Mouse (Mus musculus) ES-Bruce4 (cell line): ENCODE data around the gene Col6a5. TPM values are rescaled to one million over a fixed set of nuclear protein-coding genes. Genes with fewer than 3 reads are reported as not detected.
"Not testable (repeated sequence)": the region's sequence is repeated elsewhere in the genome, so short reads cannot be mapped to it uniquely, and the experiment has no call there.

Source experiments
- H3K27ac ChIP-seq: 2 replicates; pipeline ENCODE4 v1.5.1; 2012; ENCODE audit warnings: low read length, inconsistent platforms; ENCODE audit not compliant: insufficient read depth
- H3K27me3 ChIP-seq: 2 replicates; pipeline ENCODE4 v1.6.1; 2012; ENCODE audit warnings: mild to moderate bottlenecking, low read length, inconsistent platforms; ENCODE audit not compliant: control insufficient read depth, poor library complexity, insufficient read depth, severe bottlenecking
- H3K36me3 ChIP-seq: 2 replicates; pipeline ENCODE4 v1.6.1; 2012; ENCODE audit warnings: inconsistent platforms, mild to moderate bottlenecking, low read length, moderate library complexity; ENCODE audit not compliant: control insufficient read depth, poor library complexity, insufficient read depth, severe bottlenecking
- H3K4me1 ChIP-seq: one replicate; pipeline ENCODE4 v1.8.1; 2011; ENCODE audit warnings: low read length; ENCODE audit not compliant: control insufficient read depth, insufficient read depth
- H3K4me3 ChIP-seq: 2 replicates; pipeline ENCODE4 v1.5.1; 2011; ENCODE audit warnings: low read depth, mild to moderate bottlenecking, low read length
- H3K9ac ChIP-seq: 2 replicates; pipeline ENCODE4 v1.6.1; 2012; ENCODE audit warnings: low read depth, mild to moderate bottlenecking, inconsistent platforms; ENCODE audit not compliant: poor library complexity, severe bottlenecking
- H3K9me3 ChIP-seq: replicated peaks from 2 replicates; pipeline ENCODE4 v1.6.1; 2012; ENCODE audit warnings: mild to moderate bottlenecking, low read length, inconsistent platforms; ENCODE audit not compliant: control insufficient read depth, poor library complexity, insufficient read depth, severe bottlenecking
- CTCF ChIP-seq: IDR thresholded peaks from one replicate; pipeline ENCODE4 v1.8.1; 2011; ENCODE audit warnings: low read depth, low read length
- EP300 ChIP-seq: IDR thresholded peaks from 2 replicates; pipeline ENCODE4 v1.6.1; 2011; ENCODE audit warnings: low read depth, low read length; ENCODE audit not compliant: insufficient read depth
- POLR2A ChIP-seq: IDR thresholded peaks from one replicate; pipeline ENCODE4 v1.8.1; 2011; ENCODE audit warnings: low read length; ENCODE audit not compliant: insufficient read depth
- polyA plus RNA-seq: library from polyadenylated mRNA; stranded (reverse); fragments of >200 nt; gene quantifications from 2 replicates; pipeline ENCODE4 v1.2.4, GENCODE M21; 2011; ENCODE audit warnings: low read depth; ENCODE audit not compliant: missing spikeins, insufficient read depth, insufficient read length

Gene Col6a5
- polyA plus RNA-seq, 1 experiment: not detected

DNA sequence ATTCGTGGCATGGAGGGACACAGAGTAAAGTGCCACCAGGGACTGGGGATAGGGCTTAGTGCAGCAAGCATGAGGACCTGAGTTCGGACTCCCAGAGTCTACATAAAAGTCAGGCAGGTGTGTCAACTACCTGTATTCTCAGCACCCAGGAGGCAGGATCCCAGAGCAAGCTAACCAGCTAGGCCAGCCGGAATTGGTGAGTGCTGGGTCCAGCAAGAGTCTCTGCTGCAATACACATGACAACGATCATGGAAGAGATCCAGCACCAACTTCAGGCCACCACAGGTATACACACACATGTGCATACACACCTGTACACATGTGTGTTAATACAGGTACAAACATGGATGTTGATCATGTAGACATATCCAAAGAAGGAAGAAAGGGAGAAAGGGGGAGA is 112.0 kb downstream of the Col6a5 start:
- Histone ChIP-seq H3K4me1 (no peaks in the 10 kb centered on the region), H3K9me3 (no peaks in the 10 kb centered on the region; the same call in 1 of the 2 replicates), H3K36me3 (no peaks in the 10 kb centered on the region), H3K9ac (no peak overlapping the region), H3K27ac (no peak overlapping the region), H3K4me3 (no peak overlapping the region), H3K27me3 (no peaks in the 10 kb centered on the region)
- TF ChIP-seq EP300: no peak
- no peak for TF ChIP-seq CTCF
- no peak for TF ChIP-seq POLR2A

DNA sequence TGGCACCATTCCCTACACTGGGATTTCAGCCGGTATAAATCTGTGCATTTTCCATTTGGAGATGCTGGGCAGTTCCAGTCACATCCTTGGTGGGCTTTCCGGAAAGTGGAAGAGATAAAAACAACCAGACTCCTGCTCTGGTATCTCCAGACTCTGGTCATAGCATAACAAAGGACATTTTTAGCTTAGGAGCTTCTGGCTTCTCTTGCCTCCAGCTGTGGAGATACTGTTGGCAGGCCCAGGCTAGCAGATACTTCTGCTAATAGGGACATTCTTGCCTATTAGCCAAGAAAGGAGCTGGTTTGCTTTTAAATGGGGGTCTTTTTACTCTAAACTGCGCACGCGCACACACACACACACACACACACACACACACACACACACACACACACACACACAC is 113.2 kb downstream of the Col6a5 start:
- no peaks in the 10 kb centered on the region; the same call in 1 of the 2 replicates for H3K9me3 ChIP-seq
- no peaks in the 10 kb centered on the region for H3K27me3 ChIP-seq
- no peak overlapping the region for H3K4me3 ChIP-seq
- no peak overlapping the region for H3K27ac ChIP-seq
- H3K4me1 ChIP-seq: no peaks in the 10 kb centered on the region
- H3K36me3 ChIP-seq: no peaks in the 10 kb centered on the region
- no peak for TF ChIP-seq CTCF
- no peak for TF ChIP-seq POLR2A
- no peak for TF ChIP-seq EP300
- no peak overlapping the region for H3K9ac ChIP-seq

DNA sequence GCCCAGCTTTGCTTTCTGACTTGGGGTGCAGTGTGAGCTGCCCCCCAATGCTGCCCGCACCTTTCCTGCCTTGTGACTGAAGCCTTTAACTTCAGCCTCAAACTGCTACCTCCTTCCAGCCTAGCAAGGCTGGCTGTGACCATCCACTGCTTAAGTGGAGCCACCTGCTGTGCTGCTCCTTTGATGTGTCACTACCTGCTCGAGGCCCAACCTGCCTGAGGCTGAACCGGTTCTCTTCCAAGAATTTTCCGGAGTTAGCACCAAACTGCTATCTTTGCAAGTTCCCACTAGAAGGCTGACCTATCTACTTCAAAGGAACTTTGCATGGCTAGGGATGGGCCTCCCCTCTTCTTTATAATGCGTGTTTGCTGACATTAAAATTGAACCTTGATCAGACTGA is 119.1 kb downstream of the Col6a5 start:
- H3K9ac ChIP-seq, H3K27me3 ChIP-seq, H3K4me1 ChIP-seq, H3K9me3 ChIP-seq, H3K4me3 ChIP-seq, H3K36me3 ChIP-seq, H3K27ac ChIP-seq: not testable (repeated sequence)

DNA sequence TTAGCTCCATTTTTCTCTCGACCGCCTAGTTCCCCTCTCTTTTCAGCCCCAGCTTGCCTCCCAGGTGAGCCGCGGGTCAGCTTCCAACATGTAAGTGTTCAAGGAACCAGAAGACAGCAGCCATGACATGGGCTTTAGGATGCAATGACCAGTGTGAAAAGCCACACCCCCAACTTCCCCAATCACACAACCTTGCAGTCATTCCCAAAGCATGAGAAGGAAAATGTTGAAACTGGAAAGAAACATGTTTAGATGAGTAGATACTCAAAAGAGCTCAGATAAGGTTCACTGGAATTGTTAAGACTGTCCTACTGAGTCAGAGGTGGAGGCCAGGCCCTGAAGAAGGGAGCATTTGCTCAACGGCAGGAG is 121.3 kb downstream of the Col6a5 start:
- H3K4me3 ChIP-seq: no peak overlapping the region
- H3K4me1 ChIP-seq: no peaks in the 10 kb centered on the region
- no peaks in the 10 kb centered on the region for H3K36me3 ChIP-seq
- no peaks in the 10 kb centered on the region for H3K9me3 ChIP-seq
- H3K9ac ChIP-seq: no peak overlapping the region
- no peak for TF ChIP-seq CTCF
- peak overlapping the region; percentile 69 for H3K27ac ChIP-seq
- no peaks in the 10 kb centered on the region for H3K27me3 ChIP-seq

DNA sequence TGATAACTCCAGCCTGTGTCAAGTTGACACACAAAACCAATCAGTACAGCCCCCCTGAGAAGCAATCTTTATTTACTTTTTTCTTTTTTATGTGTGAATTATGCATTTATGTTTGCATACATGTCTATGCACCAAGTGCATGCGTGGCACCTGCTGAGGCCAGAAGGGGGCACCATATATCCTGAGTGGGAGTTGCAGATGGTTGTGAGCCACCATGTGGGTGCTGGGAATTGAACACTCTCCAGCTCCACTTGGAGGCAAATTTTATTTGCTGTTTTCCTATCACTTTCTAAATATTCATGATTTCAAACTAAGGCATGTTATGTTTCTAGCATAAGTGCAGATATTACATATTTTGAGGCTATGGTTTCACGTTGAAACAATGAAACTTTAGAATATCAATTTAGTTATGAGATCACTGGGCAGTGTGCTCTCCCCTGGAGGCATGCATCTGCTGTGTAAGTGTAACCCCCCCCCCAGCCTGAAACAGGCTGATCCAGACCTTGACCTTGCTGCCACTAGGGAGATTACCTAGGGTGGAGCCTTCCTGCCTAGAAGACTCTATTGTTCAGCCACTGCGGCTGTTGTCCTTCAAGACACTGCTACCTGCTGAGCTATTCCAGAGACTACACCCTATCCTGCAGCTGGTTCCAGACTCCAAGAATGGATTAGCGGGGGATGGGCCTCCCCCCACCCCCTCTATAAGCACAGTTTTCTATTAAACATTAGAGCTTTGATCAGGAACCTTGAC is 121.9 kb downstream of the Col6a5 start:
- no peaks in the 10 kb centered on the region for H3K27me3 ChIP-seq
- peak; percentile 5 for TF ChIP-seq CTCF
- TF ChIP-seq EP300: peak; percentile 93
- TF ChIP-seq POLR2A: no peak
- H3K27ac ChIP-seq: peak overlapping the region; percentile 69
- H3K9me3 ChIP-seq: no peaks in the 10 kb centered on the region
- no peak overlapping the region for H3K4me3 ChIP-seq
- H3K4me1 ChIP-seq: peaks cover 2% of the 10 kb centered on the region
- H3K36me3 ChIP-seq: no peaks in the 10 kb centered on the region
- no peak overlapping the region for H3K9ac ChIP-seq

DNA sequence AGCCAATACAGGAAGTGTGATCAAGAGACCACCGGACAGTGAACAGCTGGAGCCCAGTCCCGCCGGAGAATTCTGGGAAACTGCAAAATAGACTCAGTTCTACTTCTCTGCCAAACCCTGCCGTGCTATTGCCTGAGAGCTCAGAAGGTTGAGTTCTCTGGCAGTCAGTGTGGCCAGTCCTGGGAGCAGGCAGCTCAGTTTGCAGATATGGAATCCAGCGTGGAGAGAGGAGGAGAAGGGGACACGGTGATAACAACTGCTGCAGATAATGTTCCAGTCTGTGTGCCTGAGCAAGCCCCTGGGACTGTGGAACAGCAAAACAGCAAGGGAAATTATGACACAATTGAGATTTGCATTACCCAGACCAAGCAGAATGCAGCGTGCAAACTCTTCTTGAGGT is 124.9 kb downstream of the Col6a5 start:
- H3K4me1 ChIP-seq: peaks cover 7% of the 10 kb centered on the region
- no peaks in the 10 kb centered on the region for H3K9me3 ChIP-seq
- H3K9ac ChIP-seq: no peak overlapping the region
- no peak overlapping the region for H3K4me3 ChIP-seq
- TF ChIP-seq CTCF: no peak
- no peak for TF ChIP-seq POLR2A
- TF ChIP-seq EP300: no peak
- no peaks in the 10 kb centered on the region for H3K36me3 ChIP-seq
- no peaks in the 10 kb centered on the region for H3K27me3 ChIP-seq
- H3K27ac ChIP-seq: no peak overlapping the region

DNA sequence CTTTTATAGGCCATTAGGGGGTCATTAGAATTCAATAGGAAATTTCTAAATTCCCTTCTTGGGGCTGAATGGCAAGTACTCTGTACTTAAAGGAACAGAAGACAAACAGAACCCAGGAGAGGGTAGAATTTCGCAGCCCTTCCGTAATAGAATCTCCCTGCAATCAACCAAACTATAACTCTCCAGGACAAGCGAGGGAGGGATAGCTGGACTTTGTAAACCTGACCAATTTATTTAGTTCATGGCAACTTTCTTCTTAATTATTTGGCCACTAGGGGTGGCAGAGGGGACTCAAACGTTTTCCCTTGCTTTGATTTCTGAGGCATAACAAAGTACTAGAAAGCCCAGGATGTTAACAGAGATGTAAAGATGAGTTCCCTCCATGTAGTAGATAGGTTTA is 125.6 kb downstream of the Col6a5 start:
- Histone ChIP-seq H3K36me3 (no peaks in the 10 kb centered on the region), H3K9ac (no peak overlapping the region), H3K27ac (no peak overlapping the region), H3K4me3 (no peak overlapping the region), H3K4me1 (peaks cover 7% of the 10 kb centered on the region), H3K9me3 (no peaks in the 10 kb centered on the region), H3K27me3 (no peaks in the 10 kb centered on the region)
- no peak for TF ChIP-seq POLR2A
- no peak for TF ChIP-seq CTCF
- no peak for TF ChIP-seq EP300
